Mouse (Mus musculus): ENCODE measurements around the gene Plekhh3. TPM values are rescaled to one million over a fixed set of nuclear protein-coding genes. Genes with fewer than 3 reads are reported as not detected.

Gene Plekhh3
- total RNA-seq, 1 experiment, result 3.4 TPM

GRCm38 (mm10) chr11:101120545-101121188 is 50.5 kb downstream of the Plekhh3 start:
- H3K36me3 ChIP-seq (ENCODE audit: control insufficient read depth, insufficient read depth, low read length, poor library complexity, severe bottlenecking), result peaks cover 11% of the 10 kb centered on the region; the same call in 1 of the 2 replicates
- TF ChIP-seq ZNF384 (IDR thresholded peaks at IDR 0.05; ENCODE audit: low read depth, low read length) (no peak), MAFK (IDR thresholded peaks at IDR 0.05; ENCODE audit: insufficient read depth, low read depth, low read length) (no peak), ZC3H11A (IDR thresholded peaks at IDR 0.05; ENCODE audit: borderline replicate concordance, low read depth, low read length) (no peak), HCFC1 (IDR thresholded peaks at IDR 0.05; ENCODE audit: borderline replicate concordance, insufficient read depth, low read length) (no peak), CHD2 (IDR thresholded peaks at IDR 0.05; ENCODE audit: low read depth, low read length) (no peak)
- no peak overlapping the region for H3K27ac ChIP-seq (ENCODE audit: insufficient read depth, low read depth, low read length, poor library complexity, severe bottlenecking)
- DNase-seq (ENCODE audit: low read depth, low spot score), result no peak
- in situ Hi-C loops (cut with MboI; ENCODE audit: low sequenced_read_pairs in 2 of 2, unreplicated experiment in 2 of 2), result no loop called here
- peaks cover 0 to 5% of the 10 kb centered on the region in 2 experiments; a peak in 3 of 4 replicates for H3K4me1 ChIP-seq (ENCODE audit: control insufficient read depth in 2 of 2, insufficient read depth in 2 of 2, low read length in 2 of 2, poor library complexity in 1 of 2)
- H3K9ac ChIP-seq (ENCODE audit: insufficient read depth, low read depth, low read length, poor library complexity, severe bottlenecking), result peak overlapping the region; percentile 93
- H3K9me3 ChIP-seq (ENCODE audit: control insufficient read depth, insufficient read depth, low read depth, low read length), result no peaks in the 10 kb centered on the region
- peak overlapping the region; percentile 80 to 85 for H3K4me3 ChIP-seq (ENCODE audit: insufficient read depth in 1 of 2, low read depth in 1 of 2, low read length in 2 of 2, poor library complexity in 1 of 2, severe bottlenecking in 1 of 2)

- DNase-seq (ENCODE audit: low read depth, low spot score), result peak; percentile 98
- Histone ChIP-seq H3K27ac (ENCODE audit: insufficient read depth, low read depth, low read length, poor library complexity, severe bottlenecking) (peak within 1 kb of the TSS; percentile 51; the same call in 1 of the 2 replicates), H3K4me3 (ENCODE audit: insufficient read depth in 1 of 2, low read depth in 1 of 2, low read length in 2 of 2, poor library complexity in 1 of 2, severe bottlenecking in 1 of 2) (peak within 1 kb of the TSS; percentile 84 to 88), H3K36me3 (ENCODE audit: control insufficient read depth, insufficient read depth, low read length, poor library complexity, severe bottlenecking) (peaks cover 7% of the 10 kb centered on the region; the same call in 1 of the 2 replicates), H3K9ac (ENCODE audit: insufficient read depth, low read depth, low read length, poor library complexity, severe bottlenecking) (peak within 1 kb of the TSS; percentile 93), H3K4me1 (ENCODE audit: control insufficient read depth in 2 of 2, insufficient read depth in 2 of 2, low read length in 2 of 2, poor library complexity in 1 of 2) (peaks cover 0 to 5% of the 10 kb centered on the region in 2 experiments; a peak in 3 of 4 replicates), H3K9me3 (ENCODE audit: control insufficient read depth, insufficient read depth, low read depth, low read length) (no peaks in the 10 kb centered on the region)
- in situ Hi-C loops (cut with MboI; ENCODE audit: low sequenced_read_pairs in 2 of 2, unreplicated experiment in 2 of 2), result no loop called here
- TF ChIP-seq HCFC1 (IDR thresholded peaks at IDR 0.05; ENCODE audit: borderline replicate concordance, insufficient read depth, low read length) (no peak; the same call in 1 of the 2 replicates), ZC3H11A (IDR thresholded peaks at IDR 0.05; ENCODE audit: borderline replicate concordance, low read depth, low read length) (no peak), MAFK (IDR thresholded peaks at IDR 0.05; ENCODE audit: insufficient read depth, low read depth, low read length) (no peak), CHD2 (IDR thresholded peaks at IDR 0.05; ENCODE audit: low read depth, low read length) (no peak; the same call in 1 of the 2 replicates), ZNF384 (IDR thresholded peaks at IDR 0.05; ENCODE audit: low read depth, low read length) (no peak)
Observed at GRCm38 (mm10) chr11:101119761-101120544, 51.2 kb downstream of the Plekhh3 start, which contains the start of the genes Retreg3 and Tubg1. Retreg3 (minus strand) TSS chr11:101119893. Tubg1 (plus strand) TSS chr11:101119938.

- H3K36me3 ChIP-seq (ENCODE audit: control insufficient read depth, insufficient read depth, low read length, poor library complexity, severe bottlenecking), result peaks cover 4% of the 10 kb centered on the region; the same call in 1 of the 2 replicates
- H3K27ac ChIP-seq (ENCODE audit: insufficient read depth, low read depth, low read length, poor library complexity, severe bottlenecking), result peak overlapping the region; percentile 51; the same call in 1 of the 2 replicates
- in situ Hi-C loops (cut with MboI; ENCODE audit: low sequenced_read_pairs in 2 of 2, unreplicated experiment in 2 of 2), result no loop called here
- DNase-seq (ENCODE audit: low read depth, low spot score), result no peak
- H3K4me3 ChIP-seq (ENCODE audit: insufficient read depth in 1 of 2, low read depth in 1 of 2, low read length in 2 of 2, poor library complexity in 1 of 2, severe bottlenecking in 1 of 2), result peak overlapping the region; percentile 84 to 88
- peak overlapping the region; percentile 93 for H3K9ac ChIP-seq (ENCODE audit: insufficient read depth, low read depth, low read length, poor library complexity, severe bottlenecking)
- peaks cover 0 to 5% of the 10 kb centered on the region in 2 experiments; a peak in 3 of 4 replicates for H3K4me1 ChIP-seq (ENCODE audit: control insufficient read depth in 2 of 2, insufficient read depth in 2 of 2, low read length in 2 of 2, poor library complexity in 1 of 2)
- no peaks in the 10 kb centered on the region for H3K9me3 ChIP-seq (ENCODE audit: control insufficient read depth, insufficient read depth, low read depth, low read length)
- no peak for TF ChIP-seq ZNF384 (IDR thresholded peaks at IDR 0.05; ENCODE audit: low read depth, low read length)
- no peak for TF ChIP-seq CHD2 (IDR thresholded peaks at IDR 0.05; ENCODE audit: low read depth, low read length)
Observed at GRCm38 (mm10) chr11:101119131-101119760, 51.9 kb downstream of the Plekhh3 start.

DNA sequence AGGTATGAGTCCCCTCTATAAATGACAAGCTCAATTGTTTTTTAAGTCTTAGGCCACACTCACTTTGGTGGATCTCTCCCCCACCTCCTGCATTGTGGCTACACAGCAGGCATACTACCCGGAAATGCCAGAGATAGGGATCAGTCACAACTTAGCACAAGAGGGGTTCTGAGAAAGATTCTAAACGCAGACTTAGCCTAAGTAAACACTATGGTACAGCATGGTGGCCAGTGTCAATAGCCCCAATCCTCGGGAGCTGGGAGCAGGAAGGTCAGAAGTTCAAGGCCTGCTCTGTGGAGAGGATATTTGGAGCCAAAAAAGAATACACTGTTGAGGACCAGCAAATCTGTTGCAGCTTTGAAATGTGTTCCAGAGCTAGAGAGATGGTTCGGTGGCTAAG is 53.0 kb downstream of the Plekhh3 start:
- in situ Hi-C loops (cut with MboI; ENCODE audit: low sequenced_read_pairs in 2 of 2, unreplicated experiment in 2 of 2), result no loop called here
- peaks cover 2% of the 10 kb centered on the region; the same call in 1 of the 2 replicates for H3K36me3 ChIP-seq (ENCODE audit: control insufficient read depth, insufficient read depth, low read length, poor library complexity, severe bottlenecking)
- peaks cover 0 to 5% of the 10 kb centered on the region in 2 experiments; a peak in 3 of 4 replicates for H3K4me1 ChIP-seq (ENCODE audit: control insufficient read depth in 2 of 2, insufficient read depth in 2 of 2, low read length in 2 of 2, poor library complexity in 1 of 2)
- H3K9me3 ChIP-seq (ENCODE audit: control insufficient read depth, insufficient read depth, low read depth, low read length), result no peaks in the 10 kb centered on the region
- DNase-seq (ENCODE audit: low read depth, low spot score), result no peak
- TF ChIP-seq ZC3H11A (IDR thresholded peaks at IDR 0.05; ENCODE audit: borderline replicate concordance, low read depth, low read length), result no peak
- no peak for TF ChIP-seq CHD2 (IDR thresholded peaks at IDR 0.05; ENCODE audit: low read depth, low read length)
- TF ChIP-seq HCFC1 (IDR thresholded peaks at IDR 0.05; ENCODE audit: borderline replicate concordance, insufficient read depth, low read length), result no peak
- no peak for TF ChIP-seq MAFK (IDR thresholded peaks at IDR 0.05; ENCODE audit: insufficient read depth, low read depth, low read length)
- no peak for TF ChIP-seq ZNF384 (IDR thresholded peaks at IDR 0.05; ENCODE audit: low read depth, low read length)
- no peak overlapping the region for H3K27ac ChIP-seq (ENCODE audit: insufficient read depth, low read depth, low read length, poor library complexity, severe bottlenecking)
- H3K9ac ChIP-seq (ENCODE audit: insufficient read depth, low read depth, low read length, poor library complexity, severe bottlenecking), result peak overlapping the region; percentile 33; the same call in 1 of the 2 replicates
- H3K4me3 ChIP-seq (ENCODE audit: insufficient read depth in 1 of 2, low read depth in 1 of 2, low read length in 2 of 2, poor library complexity in 1 of 2, severe bottlenecking in 1 of 2), result no peak overlapping the region; a peak in 1 of 4 replicates

Measured in ES-E14 (cell line).